Mouse (Mus musculus) bone marrow macrophage, adult 2 months (primary cell): ENCODE measurements around the gene Tmem132c.

Source experiments
- CTCF ChIP-seq: IDR thresholded peaks from 2 replicates; pipeline ENCODE4 v1.5.1; 2012; ENCODE audit warnings: low read depth, mild to moderate bottlenecking, low read length, moderate library complexity
- POLR2A ChIP-seq: IDR thresholded peaks from 2 replicates; pipeline ENCODE4 v1.6.1; 2012; ENCODE audit warnings: mild to moderate bottlenecking, low read depth, low read length, borderline replicate concordance

- no peak for TF ChIP-seq CTCF
- no peak for TF ChIP-seq POLR2A
Observed at GRCm38 (mm10) chr5:127379351-127379750, 137.7 kb downstream of the Tmem132c start.
